Mouse (Mus musculus) MEL (cell line): ENCODE data around the gene Nfat5. TPM values are rescaled to one million over a fixed set of nuclear protein-coding genes. Genes with fewer than 3 reads are reported as not detected.

Experiments
- DNase-seq: peaks from one replicate; pipeline ENCODE4 v3.0.0; 2011; ENCODE audit warnings: low read depth, low spot score
- H3K27ac ChIP-seq: 2 replicates; pipeline ENCODE4 v1.5.1; 2012; ENCODE audit warnings: low read depth, mild to moderate bottlenecking, control low read depth, low read length, moderate library complexity; ENCODE audit not compliant: control insufficient read depth
- H3K27me3 ChIP-seq, 2 experiments: fragments of 150-350 bp in 1 of 2; sonication (generic) in 1 of 2; 2 replicates each; pipeline ENCODE4 v1.6.1; 2012; ENCODE audit warnings: low read length in 2 of 2, mild to moderate bottlenecking in 2 of 2, improper control_type of control experiment in 1 of 2, moderate library complexity in 1 of 2; ENCODE audit not compliant: insufficient read depth in 2 of 2, control insufficient read depth in 1 of 2
- H3K36me3 ChIP-seq, 2 experiments: 2 replicates each; pipeline ENCODE4 v1.6.1; 2012 to 2014; ENCODE audit warnings: low read length in 2 of 2, improper control_type of control experiment in 1 of 2, inconsistent platforms in 1 of 2, mild to moderate bottlenecking in 1 of 2; ENCODE audit not compliant: insufficient read depth in 2 of 2, control insufficient read depth in 1 of 2
- H3K4me1 ChIP-seq, 2 experiments: fragments of 150-350 bp in 1 of 2; sonication (generic) in 1 of 2; 2 replicates each; pipeline ENCODE4 v1.6.1; 2012; ENCODE audit warnings: low read length in 2 of 2, improper control_type of control experiment in 1 of 2, mild to moderate bottlenecking in 1 of 2; ENCODE audit not compliant: insufficient read depth in 2 of 2, control insufficient read depth in 1 of 2
- H3K4me3 ChIP-seq, 2 experiments: fragments of 150-350 bp in 1 of 2; sonication (generic) in 1 of 2; 2 replicates each; pipeline ENCODE4 v1.5.1; 2012; ENCODE audit warnings: low read depth in 2 of 2, low read length in 2 of 2, mild to moderate bottlenecking in 2 of 2, moderate library complexity in 2 of 2, control low read depth in 1 of 2, improper control_type of control experiment in 1 of 2; ENCODE audit not compliant: control insufficient read depth in 1 of 2, insufficient read depth in 1 of 2
- H3K79me2 ChIP-seq: 2 replicates; pipeline ENCODE4 v1.6.1; 2012; ENCODE audit warnings: mild to moderate bottlenecking, low read length, moderate library complexity; ENCODE audit not compliant: control insufficient read depth, poor library complexity, insufficient read depth
- H3K9ac ChIP-seq: 2 replicates; pipeline ENCODE4 v1.6.1; 2012; ENCODE audit warnings: low read depth, mild to moderate bottlenecking, control low read depth, low read length, moderate library complexity; ENCODE audit not compliant: control insufficient read depth, poor library complexity, severe bottlenecking
- H3K9me3 ChIP-seq: fragments of 150-350 bp; sonication (generic); replicated peaks from 2 replicates; pipeline ENCODE4 v1.6.1; 2012; ENCODE audit warnings: mild to moderate bottlenecking, low read length, improper control_type of control experiment, moderate library complexity; ENCODE audit not compliant: insufficient read depth
- CHD2 ChIP-seq: IDR thresholded peaks from 2 replicates; pipeline ENCODE4 v1.6.1; 2011; ENCODE audit warnings: low read length, improper control_type of control experiment
- CTCF ChIP-seq, 3 experiments: IDR thresholded peaks in 2 of 3; conservative IDR thresholded peaks in 1 of 3; 2 replicates each; pipeline ENCODE4 v1.5.1; 2011 to 2012; ENCODE audit warnings: low read length in 3 of 3, low read depth in 2 of 3, mild to moderate bottlenecking in 2 of 3, improper control_type of control experiment in 1 of 3, inconsistent platforms in 1 of 3, mixed read lengths in 1 of 3, moderate library complexity in 1 of 3; ENCODE audit not compliant: control insufficient read depth in 1 of 3, insufficient read depth in 1 of 3, poor library complexity in 1 of 3, severe bottlenecking in 1 of 3
- ELF1 ChIP-seq: IDR thresholded peaks from 2 replicates; pipeline ENCODE4 v1.6.1; 2014; ENCODE audit warnings: low read depth, mild to moderate bottlenecking, inconsistent platforms, low read length, improper control_type of control experiment, moderate library complexity
- GABPA ChIP-seq: IDR thresholded peaks from 2 replicates; pipeline ENCODE4 v1.6.1; 2012; ENCODE audit warnings: low read depth, mild to moderate bottlenecking, inconsistent platforms, low read length, improper control_type of control experiment, moderate library complexity
- GATA1 ChIP-seq: IDR thresholded peaks from 2 replicates; pipeline ENCODE4 v1.6.1; 2011; ENCODE audit warnings: low read depth, low read length, improper control_type of control experiment
- JUND ChIP-seq: IDR thresholded peaks from 2 replicates; pipeline ENCODE4 v1.6.1; 2011; ENCODE audit warnings: low read depth, mild to moderate bottlenecking, improper control_type of control experiment, low read length
- NRF1 ChIP-seq: IDR thresholded peaks from 2 replicates; pipeline ENCODE4 v1.6.1; 2014; ENCODE audit warnings: low read depth, mild to moderate bottlenecking, inconsistent platforms, low read length, improper control_type of control experiment, moderate library complexity; ENCODE audit not compliant: poor library complexity, insufficient read depth, severe bottlenecking
- SIN3A ChIP-seq: IDR thresholded peaks from 2 replicates; pipeline ENCODE4 v1.6.1; 2012; ENCODE audit warnings: low read length, improper control_type of control experiment, inconsistent platforms
- TAL1 ChIP-seq: IDR thresholded peaks from 2 replicates; pipeline ENCODE4 v1.6.1; 2012; ENCODE audit warnings: mild to moderate bottlenecking, inconsistent platforms, low read length, moderate library complexity, mixed read lengths
- TCF12 ChIP-seq: IDR thresholded peaks from 2 replicates; pipeline ENCODE4 v1.6.1; 2014; ENCODE audit warnings: low read depth, mild to moderate bottlenecking, inconsistent platforms, low read length, improper control_type of control experiment, moderate library complexity
- UBTF ChIP-seq: IDR thresholded peaks from 2 replicates; pipeline ENCODE4 v1.6.1; 2012; ENCODE audit warnings: low read depth, mild to moderate bottlenecking, inconsistent platforms, low read length, improper control_type of control experiment, moderate library complexity, borderline replicate concordance; ENCODE audit not compliant: insufficient read depth
- USF1 ChIP-seq: IDR thresholded peaks from 2 replicates; pipeline ENCODE4 v1.6.1; 2014; ENCODE audit warnings: low read depth, mild to moderate bottlenecking, inconsistent platforms, low read length, improper control_type of control experiment, moderate library complexity
- ZNF384 ChIP-seq: IDR thresholded peaks from 2 replicates; pipeline ENCODE4 v1.6.1; 2012; ENCODE audit warnings: low read depth, mild to moderate bottlenecking, inconsistent platforms, low read length, improper control_type of control experiment
- polyA plus RNA-seq, 2 experiments: library from polyadenylated mRNA; stranded (reverse) in 1 of 2; unstranded in 1 of 2; fragments of >175 nt in 1 of 2; fragments of >200 nt in 1 of 2; gene quantifications; 2 replicates each; pipeline versions ENCODE4 v1.2.1 to v1.2.4; 2012; ENCODE audit warnings: low replicate concordance in 2 of 2, low read depth in 1 of 2; ENCODE audit not compliant: insufficient read length in 2 of 2, insufficient read depth in 1 of 2, missing spikeins in 1 of 2
- total RNA-seq: library from RNA; depleted of rRNA; stranded (reverse); fragments of 300-350 nt; gene quantifications from 2 replicates; pipeline ENCODE4 v1.2.3, GENCODE M21; 2012

Nfat5 gene
- total and polyA plus RNA-seq, 3 experiments: 4.2 to 11.3 TPM; not detected in 1

DNA sequence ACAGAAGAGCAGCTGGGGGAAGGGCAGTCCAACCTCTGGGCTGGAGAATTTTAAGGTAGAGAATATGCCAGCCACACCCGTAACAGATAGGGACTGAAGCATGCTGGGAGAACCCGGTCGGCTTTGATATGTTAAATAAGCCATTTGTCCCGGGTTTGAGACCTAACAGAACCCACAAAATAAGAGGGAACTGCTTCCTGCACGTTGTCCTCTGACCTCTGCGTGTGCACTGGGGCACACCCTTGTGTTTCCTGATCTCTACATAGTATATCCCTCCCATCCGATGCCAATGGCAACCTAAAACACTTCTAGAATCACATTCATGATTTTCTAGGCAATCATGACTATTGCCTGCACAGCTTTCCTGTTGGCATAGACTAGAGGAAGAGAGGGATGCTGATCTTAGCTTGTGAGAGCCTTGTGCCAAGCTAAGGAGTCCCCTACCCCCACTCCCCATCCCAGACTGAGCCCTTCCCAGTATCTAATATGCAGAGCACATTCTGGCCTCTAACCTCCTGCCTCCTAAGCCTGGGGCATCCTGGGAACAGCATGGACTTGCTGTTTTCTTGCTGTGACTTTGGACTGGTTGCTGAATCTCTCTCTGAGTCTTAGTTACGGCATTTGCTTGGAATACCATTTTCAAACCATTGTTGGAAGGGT lies 31.1 kb upstream of the Nfat5 start:
- Histone ChIP-seq H3K4me1 (peaks cover 0 to 2% of the 10 kb centered on the region in 2 experiments; a peak in 1 of 4 replicates), H3K79me2 (no peaks in the 10 kb centered on the region), H3K9ac (no peak overlapping the region), H3K9me3 (no peaks in the 10 kb centered on the region), H3K27ac (no peak overlapping the region), H3K4me3 (no peak overlapping the region), H3K36me3 (peaks cover 0 to 2% of the 10 kb centered on the region in 2 experiments; a peak in 1 of 4 replicates), H3K27me3 (no peaks in the 10 kb centered on the region)
- no peak for DNase-seq
- no peak for TF ChIP-seq ZNF384
- TF ChIP-seq SIN3A: no peak
- no peak for TF ChIP-seq ELF1
- no peak for TF ChIP-seq UBTF
- TF ChIP-seq GABPA: no peak
- TF ChIP-seq JUND: no peak
- no peak for TF ChIP-seq TCF12
- TF ChIP-seq TAL1: no peak
- no peak for TF ChIP-seq CTCF (IDR thresholded peaks at IDR 0.05 in 2 of 3, conservative IDR thresholded peaks at IDR 0.05 in 1 of 3; ENCODE audit: control insufficient read depth in 1 of 3, insufficient read depth in 1 of 3, low read depth in 2 of 3, low read length in 3 of 3, poor library complexity in 1 of 3, severe bottlenecking in 1 of 3)
- no peak for TF ChIP-seq NRF1
- TF ChIP-seq CHD2: no peak

DNA sequence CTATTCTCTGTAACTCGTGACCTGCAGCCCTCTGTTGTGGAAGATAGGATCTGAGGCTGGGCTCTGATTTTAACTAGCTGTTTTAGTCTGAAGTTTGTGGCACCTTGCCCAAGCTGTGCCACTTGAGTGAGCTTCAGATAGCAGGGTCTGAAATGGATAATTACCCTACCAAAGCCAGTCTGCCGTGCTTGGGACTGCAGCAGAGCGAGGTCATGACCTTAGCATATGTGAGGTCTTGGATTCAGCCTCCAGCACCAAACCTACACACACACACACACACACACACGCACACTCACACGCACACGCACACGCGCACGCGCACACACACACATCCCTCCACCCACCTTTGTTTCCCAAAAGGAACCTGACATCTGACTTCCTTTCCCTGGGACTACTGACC lies 27.5 kb upstream of the Nfat5 start:
- H3K4me1 ChIP-seq: peaks cover 3 to 12% of the 10 kb centered on the region in 2 experiments; a peak in 2 of 4 replicates
- no peaks in the 10 kb centered on the region for H3K27me3 ChIP-seq
- H3K79me2 ChIP-seq: no peaks in the 10 kb centered on the region
- no peak overlapping the region for H3K4me3 ChIP-seq
- H3K9ac ChIP-seq: no peak overlapping the region
- H3K27ac ChIP-seq: no peak overlapping the region
- TF ChIP-seq GATA1: no peak
- H3K9me3 ChIP-seq: no peaks in the 10 kb centered on the region
- DNase-seq: no peak
- peaks cover 0 to 4% of the 10 kb centered on the region in 2 experiments; a peak in 1 of 4 replicates for H3K36me3 ChIP-seq

- no peak overlapping the region for H3K9ac ChIP-seq
- no peak for TF ChIP-seq USF1
- peaks cover 3 to 9% of the 10 kb centered on the region in 2 experiments; a peak in 2 of 4 replicates for H3K4me1 ChIP-seq
- H3K79me2 ChIP-seq: no peaks in the 10 kb centered on the region
- H3K9me3 ChIP-seq: no peaks in the 10 kb centered on the region
- no peak overlapping the region for H3K27ac ChIP-seq
- no peak overlapping the region for H3K4me3 ChIP-seq
- peaks cover 0 to 2% of the 10 kb centered on the region in 2 experiments; a peak in 1 of 4 replicates for H3K36me3 ChIP-seq
- DNase-seq: no peak
- H3K27me3 ChIP-seq: no peaks in the 10 kb centered on the region
Measured at GRCm38 (mm10) chr8:107268501-107268900, 24.8 kb upstream of the Nfat5 start.
